Mouse (Mus musculus) T-helper 1 cell (primary cell): ENCODE data around the gene Kcnc1.

ENCODE experiments used
- in situ Hi-C: fragments of 300-600 bp; cut with MboI, MseI; formaldehyde crosslinking; loops from one replicate; pipeline ENCODE4 v1.15.1; 2025; ENCODE audit warnings: high pct_unique_total_duplicates

Kcnc1 gene

GRCm38 (mm10) chr7:46396231-46396927, at the start of gene Kcnc1:
TSS of gene Kcnc1 (plus strand) at chr7:46396497.
- in situ Hi-C loops, result no loop called here

GRCm38 (mm10) chr7:46347692-46348091, 48.6 kb upstream of the Kcnc1 start:
- in situ Hi-C loops, result no loop called here

- in situ Hi-C loops, result no loop called here
Measured at GRCm38 (mm10) chr7:46348813-46349212, 47.5 kb upstream of the Kcnc1 start.

GRCm38 (mm10) chr7:46350119-46350702, 46.1 kb upstream of the Kcnc1 start:
- in situ Hi-C loops, result no loop called here

- in situ Hi-C loops, result no loop called here
Measured at GRCm38 (mm10) chr7:46352748-46353147, 43.5 kb upstream of the Kcnc1 start.

- in situ Hi-C loops, result no loop called here
Measured at GRCm38 (mm10) chr7:46353216-46353615, 43.1 kb upstream of the Kcnc1 start.

GRCm38 (mm10) chr7:46353875-46354274, 42.4 kb upstream of the Kcnc1 start:
- in situ Hi-C loops, result no loop called here

- in situ Hi-C loops, result loop anchor here (10.0 kb wide), 1 partner anchor 387 kb away; no protein-coding TSS in a partner anchor
Measured at GRCm38 (mm10) chr7:46361776-46362175, 34.5 kb upstream of the Kcnc1 start.

- in situ Hi-C loops, result loop anchor here (10.0 kb wide), 1 partner anchor 389 kb away; no protein-coding TSS in a partner anchor
Measured at GRCm38 (mm10) chr7:46364154-46364553, 32.1 kb upstream of the Kcnc1 start.

GRCm38 (mm10) chr7:46365810-46366209, 30.5 kb upstream of the Kcnc1 start:
- in situ Hi-C loops, result loop anchor here (10.0 kb wide), 1 partner anchor 391 kb away; no protein-coding TSS in a partner anchor

- in situ Hi-C loops, result no loop called here
Measured at GRCm38 (mm10) chr7:46371104-46371503, 25.2 kb upstream of the Kcnc1 start.

- in situ Hi-C loops, result no loop called here
Measured at GRCm38 (mm10) chr7:46376172-46377007, 19.9 kb upstream of the Kcnc1 start, which contains the start of gene Myod1. TSS of gene Myod1 (plus strand) at chr7:46376474.

GRCm38 (mm10) chr7:46377008-46377346, 19.3 kb upstream of the Kcnc1 start:
- in situ Hi-C loops, result no loop called here

GRCm38 (mm10) chr7:46378123-46378522, 18.2 kb upstream of the Kcnc1 start:
- in situ Hi-C loops, result no loop called here

- in situ Hi-C loops, result no loop called here
Measured at GRCm38 (mm10) chr7:46378983-46379382, 17.3 kb upstream of the Kcnc1 start.

GRCm38 (mm10) chr7:46380625-46381024, 15.7 kb upstream of the Kcnc1 start:
- in situ Hi-C loops, result no loop called here

- in situ Hi-C loops, result no loop called here
Measured at GRCm38 (mm10) chr7:46387430-46387829, 8.9 kb upstream of the Kcnc1 start.

- in situ Hi-C loops, result loop anchor here (5.0 kb wide), 1 partner anchor 218 kb away; no protein-coding TSS in a partner anchor
Measured at GRCm38 (mm10) chr7:46389456-46390085, 6.7 kb upstream of the Kcnc1 start.

- in situ Hi-C loops, result loop anchor here (5.0 kb wide), 1 partner anchor 217 kb away; no protein-coding TSS in a partner anchor
Measured at GRCm38 (mm10) chr7:46390226-46390625, 6.1 kb upstream of the Kcnc1 start.

GRCm38 (mm10) chr7:46391701-46392100, 4.6 kb upstream of the Kcnc1 start:
- in situ Hi-C loops, result loop anchor here (5.0 kb wide), 1 partner anchor 216 kb away; no protein-coding TSS in a partner anchor

GRCm38 (mm10) chr7:46393116-46393515, 3.2 kb upstream of the Kcnc1 start:
- in situ Hi-C loops, result loop anchor here (5.0 kb wide), 1 partner anchor 214 kb away; no protein-coding TSS in a partner anchor
